Mouse (Mus musculus) urinary bladder, postnatal 36 days (tissue): Measurements from ENCODE around the gene Trim62.

Experiments
- DNase-seq, 2 experiments: peaks; one replicate each; pipeline ENCODE4 v3.0.0; 2022; ENCODE audit warnings: low spot score in 2 of 2, mixed read lengths in 1 of 2

Trim62 gene

DNA sequence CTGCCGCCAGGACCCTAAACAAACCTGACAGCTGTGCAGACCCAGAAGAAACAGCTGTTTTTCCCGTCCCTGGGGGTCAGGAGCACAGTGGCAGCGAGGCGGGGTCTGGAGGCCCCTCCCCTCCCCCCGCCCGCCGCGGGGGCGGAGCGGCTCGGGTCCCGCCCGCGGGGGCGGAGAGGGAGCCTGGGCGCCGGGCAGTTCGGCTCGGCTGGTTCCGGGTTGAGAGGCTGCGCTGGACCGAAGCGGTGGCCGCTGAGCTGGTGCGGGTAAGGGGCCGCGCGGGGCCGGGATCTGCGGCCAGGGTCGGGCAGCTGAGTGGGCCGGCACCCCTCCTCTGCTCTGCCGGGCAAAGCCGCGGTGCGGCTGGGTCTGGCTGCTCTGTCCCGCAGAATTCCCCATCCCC lies at the start of gene Trim62:
Trim62 (plus strand) TSS at position 202 of the 403 bp plus-strand sequence.
- peak; percentile 74 to 82 for DNase-seq

DNA sequence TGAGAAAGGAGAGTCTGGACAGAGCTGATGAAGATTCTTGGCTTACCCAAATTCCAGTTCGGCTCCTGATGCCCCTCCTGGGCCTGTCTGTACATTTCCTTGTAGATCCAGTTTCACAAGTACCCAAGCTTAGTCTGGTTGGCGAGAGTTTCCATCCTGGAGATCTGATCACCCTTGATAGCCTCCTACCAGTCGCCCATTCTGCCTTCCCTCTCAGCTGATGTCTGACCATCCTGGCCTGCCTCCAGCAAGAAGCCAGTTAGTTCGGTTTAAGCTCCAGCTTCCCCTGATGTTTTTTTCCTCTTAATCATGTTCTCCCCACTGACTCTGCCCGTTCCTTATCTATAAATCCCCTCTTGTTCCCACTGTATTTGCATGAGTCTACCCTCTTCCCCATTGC lies 45.2 kb upstream of the Trim62 start:
- DNase-seq: peak in 1 of 2 experiments; percentile 40

DNA sequence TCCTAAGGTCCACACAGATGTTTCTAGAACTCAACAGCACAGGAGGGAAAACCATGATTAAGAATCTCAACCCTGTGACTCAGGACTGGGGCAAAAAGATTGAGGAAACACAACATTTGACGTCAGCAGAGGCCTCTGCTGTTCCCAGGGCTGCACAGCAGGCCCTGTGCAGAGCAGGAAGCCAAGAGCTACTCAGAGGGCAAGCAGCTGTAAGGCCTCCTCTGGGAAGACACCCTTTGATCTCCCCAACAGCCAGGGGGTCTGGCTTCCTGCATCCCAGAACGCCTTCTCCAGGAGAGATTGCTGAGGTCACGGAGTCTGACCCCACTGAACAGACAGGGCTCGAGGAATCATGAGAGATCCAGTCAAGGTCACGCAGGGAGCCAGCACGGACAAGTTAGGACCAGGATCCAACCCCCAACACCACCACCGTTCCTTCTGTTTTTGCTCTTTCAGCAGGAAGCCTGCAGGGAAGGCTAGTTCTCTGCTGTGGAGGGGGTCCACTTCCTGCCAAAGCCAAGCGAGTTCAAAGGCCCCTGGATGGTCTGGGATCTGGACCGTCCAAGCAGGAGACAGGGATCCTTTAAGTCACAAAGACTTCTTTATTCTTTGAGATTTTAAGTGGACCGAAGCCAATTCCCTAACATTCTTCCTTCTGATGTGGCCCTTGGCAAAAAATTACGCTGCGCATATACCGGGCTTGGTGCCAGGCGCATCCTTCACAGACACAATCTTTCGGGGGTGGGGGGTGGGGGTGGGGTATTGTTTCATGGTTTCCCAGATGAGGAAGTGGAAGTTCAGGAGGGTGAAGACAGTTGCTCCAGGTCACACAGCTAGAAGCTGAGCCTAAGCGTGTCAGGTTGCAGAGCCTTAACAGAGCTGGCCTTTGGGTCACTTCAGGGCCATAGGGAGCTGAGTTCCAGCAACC lies 43.3 kb upstream of the Trim62 start:
- DNase-seq: peak in 1 of 2 experiments; percentile 21

DNA sequence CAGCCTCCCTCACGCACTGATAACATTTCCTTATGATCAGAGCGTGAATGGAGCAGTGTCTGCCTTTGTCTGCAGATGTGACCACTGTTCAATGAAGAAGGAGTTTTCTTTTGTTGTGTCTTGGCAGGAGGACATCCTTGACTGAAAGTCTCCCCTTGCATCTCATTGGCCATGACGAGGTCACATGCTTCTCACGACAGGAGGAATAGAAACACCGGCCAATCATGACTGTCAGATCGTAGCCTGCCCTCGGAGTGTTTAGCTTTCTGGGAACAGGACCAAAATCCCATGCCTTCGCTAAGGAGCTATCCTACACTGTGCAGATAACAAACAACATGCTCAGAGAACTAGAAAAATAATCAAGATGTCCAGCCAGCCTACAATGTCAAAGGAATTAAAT lies 42.1 kb upstream of the Trim62 start:
- DNase-seq: no peak

DNA sequence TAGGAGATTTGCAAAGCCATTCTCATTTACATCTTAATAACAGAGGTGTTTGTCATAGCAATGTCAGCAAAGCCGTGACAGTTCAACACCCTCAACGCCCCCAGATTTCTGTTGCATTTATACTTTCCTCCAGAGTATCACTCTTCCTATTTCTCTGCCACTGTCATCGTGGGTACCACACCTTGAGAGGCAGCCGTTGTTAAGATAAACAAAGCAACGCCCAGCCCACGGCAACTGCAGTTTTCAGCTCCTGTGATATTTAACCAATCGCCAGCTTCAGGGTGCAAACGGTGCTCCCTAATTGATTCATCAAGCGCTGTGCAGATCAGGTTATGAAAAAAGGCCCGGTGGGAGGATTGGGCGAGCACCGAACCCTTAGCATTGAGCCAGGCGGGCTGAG lies 38.8 kb upstream of the Trim62 start:
- DNase-seq: no peak

DNA sequence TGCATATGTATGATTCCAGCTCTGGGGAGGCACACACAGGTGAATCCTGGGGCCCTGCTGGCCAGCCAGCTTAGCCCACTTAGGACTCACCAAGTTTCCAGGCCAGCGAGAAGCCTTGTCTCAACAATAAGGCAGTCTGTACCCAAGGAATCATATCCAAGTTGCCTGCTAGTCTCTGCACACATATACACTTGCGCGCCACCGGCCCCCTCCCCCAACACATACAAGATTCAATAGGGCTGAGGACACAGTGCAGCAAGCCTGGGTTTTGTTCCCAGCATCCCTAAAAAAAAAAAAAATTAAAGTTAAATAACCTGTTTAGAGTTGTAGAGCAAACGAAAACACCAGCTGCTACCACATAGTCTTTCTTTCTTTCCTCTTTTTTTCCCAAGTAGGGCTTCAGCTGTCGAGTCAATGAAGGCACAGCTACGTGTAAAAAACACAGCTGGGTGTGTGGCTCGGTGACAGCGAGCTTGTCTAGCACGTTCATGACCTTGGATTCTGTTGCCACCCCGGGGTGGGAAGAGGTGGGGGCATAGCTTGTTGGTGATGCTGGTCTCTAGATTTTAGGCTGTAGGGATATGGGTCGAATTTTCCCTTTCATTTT lies 37.9 kb upstream of the Trim62 start:
- no peak for DNase-seq

DNA sequence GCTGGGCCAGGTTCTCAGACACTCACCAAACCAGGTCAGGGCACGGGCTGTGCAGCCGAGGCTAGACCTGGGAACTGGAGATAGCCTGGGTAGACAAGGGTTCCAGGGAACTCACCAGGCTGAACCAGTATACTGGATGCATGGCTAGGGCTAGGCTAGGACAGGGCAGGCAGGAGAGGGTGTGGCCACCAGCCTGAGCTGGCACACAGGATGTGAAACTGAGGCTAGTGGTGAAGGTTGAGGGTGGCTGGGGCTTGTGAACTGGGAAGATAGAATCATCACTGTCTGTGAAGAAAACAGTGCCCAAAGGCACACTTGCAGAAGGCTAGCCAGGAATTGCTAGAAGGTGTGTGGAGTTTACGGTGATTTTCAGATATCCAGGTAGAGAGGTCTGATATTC lies 34.4 kb upstream of the Trim62 start:
- no peak for DNase-seq

DNA sequence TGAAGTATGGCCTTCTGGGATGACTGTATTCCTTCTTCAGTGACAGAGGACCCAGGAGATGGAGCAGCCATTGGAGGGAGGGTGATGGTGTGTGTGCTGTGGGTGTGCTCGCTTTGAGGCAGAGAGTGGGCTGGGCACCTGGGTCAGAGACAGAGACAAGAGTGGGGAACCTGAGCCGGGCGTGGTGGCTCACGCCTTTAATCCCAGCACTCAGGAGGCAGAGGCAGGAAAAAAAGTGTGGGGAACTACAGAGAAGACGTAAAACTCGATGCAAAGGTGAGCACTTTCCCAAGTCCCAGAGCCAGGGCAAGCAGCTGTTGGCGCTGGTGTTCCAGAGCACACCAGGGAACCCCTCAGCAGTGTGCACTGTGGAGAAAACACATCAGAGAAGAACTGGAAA lies 33.7 kb upstream of the Trim62 start:
- no peak for DNase-seq

DNA sequence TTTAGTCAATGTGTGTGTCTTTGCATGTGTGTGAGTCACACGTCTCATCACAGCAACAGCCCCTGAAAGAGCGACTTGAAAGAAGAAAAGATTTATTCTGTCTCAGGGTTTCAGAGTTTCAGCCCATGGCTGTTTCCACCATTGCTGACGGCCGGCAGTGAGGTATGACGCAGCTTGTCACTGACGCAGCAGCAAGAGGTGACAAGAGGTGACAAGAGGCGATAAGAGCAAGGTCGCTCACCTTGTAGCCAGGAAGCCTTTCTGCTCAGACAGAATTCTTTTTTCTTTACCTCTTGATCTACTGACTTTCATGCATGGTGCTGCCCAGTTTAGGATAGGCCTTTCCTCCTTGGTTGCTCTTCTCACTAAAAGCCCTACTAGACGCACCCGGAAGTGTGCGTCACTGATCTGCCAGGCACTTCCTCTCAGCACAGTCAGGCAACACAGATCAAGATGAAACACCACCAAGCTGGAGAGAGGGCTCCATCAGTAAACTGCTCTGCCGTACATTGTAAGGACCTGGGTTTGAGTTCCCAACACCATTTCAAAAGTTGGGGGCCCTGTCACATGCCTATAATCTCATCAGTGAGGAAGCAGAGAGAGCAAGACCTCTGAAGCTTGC lies 31.0 kb upstream of the Trim62 start:
- DNase-seq: no peak

DNA sequence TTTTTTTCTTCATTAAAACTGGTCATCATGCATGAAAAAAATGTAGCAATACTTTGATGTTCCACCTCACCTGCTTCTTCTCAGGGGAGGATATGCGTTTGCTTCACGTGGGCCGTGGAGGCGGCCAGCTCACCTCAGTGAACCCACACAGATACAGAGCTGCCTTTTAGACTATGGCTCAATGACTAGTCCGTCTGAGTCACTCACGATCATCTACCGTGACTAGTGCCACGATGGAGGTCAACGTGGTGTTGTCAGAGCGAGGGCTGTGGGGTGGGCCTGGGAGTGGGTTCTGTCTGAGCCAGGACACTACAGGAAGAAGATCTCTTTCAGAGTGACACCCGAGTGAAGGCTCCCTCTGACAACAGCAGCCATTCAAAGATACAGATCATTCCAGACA lies 30.3 kb upstream of the Trim62 start:
- DNase-seq: no peak

DNA sequence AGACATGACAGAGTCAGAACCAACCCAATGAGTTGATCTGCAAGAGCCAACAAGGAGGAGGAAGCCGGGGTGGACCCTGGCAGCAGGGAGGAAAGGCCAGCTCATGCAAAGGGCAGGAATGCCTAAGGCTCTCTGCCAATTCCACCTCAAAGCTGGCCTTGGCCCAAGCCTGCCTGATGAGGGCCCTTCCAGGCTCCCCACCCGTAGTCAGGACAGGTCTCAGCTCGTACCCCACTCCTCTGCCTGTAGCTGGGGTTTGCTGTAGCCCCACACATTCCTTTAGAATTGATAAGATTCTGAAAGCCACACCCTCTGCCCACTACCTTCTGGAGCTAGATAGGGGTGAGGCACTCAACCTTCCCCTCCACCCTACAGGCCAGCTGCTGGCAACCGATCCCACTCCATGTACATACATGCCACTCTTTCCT lies 27.8 kb upstream of the Trim62 start:
- DNase-seq: peak; percentile 87 to 89

DNA sequence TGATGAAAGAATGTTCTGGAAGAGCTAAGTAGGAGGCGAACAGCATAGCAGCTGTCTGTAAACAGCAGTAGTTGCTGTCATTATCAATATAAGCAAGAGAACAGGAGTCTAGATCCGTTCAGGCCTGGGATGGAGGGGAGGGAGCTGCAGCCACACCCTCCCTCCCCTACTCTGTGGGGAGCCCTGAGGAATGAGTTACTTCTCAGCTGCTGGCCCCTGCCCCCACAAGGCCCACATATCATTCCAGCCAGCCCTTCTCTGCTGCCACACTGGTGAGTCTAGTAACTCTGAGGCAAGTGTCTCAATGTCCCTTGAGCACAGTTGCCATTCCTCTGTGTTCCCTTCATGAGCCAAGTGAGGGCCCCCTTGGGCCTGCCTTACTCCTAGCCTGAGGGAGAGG lies 26.2 kb upstream of the Trim62 start:
- DNase-seq: no peak

DNA sequence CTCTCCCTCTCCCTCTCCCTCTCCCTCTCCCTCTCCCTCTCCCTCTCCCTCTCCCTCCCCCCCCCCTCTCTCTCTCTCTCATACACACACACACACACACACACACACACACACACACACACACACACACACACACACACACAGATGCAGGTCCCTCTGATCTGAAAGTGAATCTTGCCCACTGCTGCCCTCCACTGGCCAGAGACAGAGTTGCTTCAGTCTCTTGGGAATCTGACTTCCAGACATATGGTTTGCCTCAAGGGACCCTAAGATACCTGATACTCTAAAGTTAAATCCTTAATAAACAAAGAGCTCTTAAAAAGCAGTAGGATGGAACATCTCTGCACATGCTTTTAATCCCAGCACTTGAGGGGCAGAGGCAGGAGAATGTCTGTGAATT lies 25.2 kb upstream of the Trim62 start:
- DNase-seq: peak in 1 of 2 experiments; percentile 72

DNA sequence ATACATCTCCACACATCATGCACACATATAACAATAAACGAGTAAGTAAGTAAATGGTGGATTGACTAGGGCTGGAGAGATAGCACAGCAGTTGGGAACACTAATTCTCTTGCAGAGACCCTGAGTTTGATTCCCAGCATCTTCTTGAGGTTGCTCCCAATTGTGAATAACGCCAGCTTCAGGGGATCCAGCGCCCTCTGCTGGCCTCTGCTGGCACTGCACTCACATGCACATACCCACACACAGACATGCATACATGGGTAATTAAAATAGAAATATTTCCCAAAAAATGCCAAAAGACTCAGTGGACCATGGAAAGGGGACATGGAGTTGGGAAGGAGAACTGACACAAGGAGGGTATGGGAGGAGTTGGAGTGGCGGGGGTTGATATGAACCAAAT lies 24.5 kb upstream of the Trim62 start:
- no peak for DNase-seq

DNA sequence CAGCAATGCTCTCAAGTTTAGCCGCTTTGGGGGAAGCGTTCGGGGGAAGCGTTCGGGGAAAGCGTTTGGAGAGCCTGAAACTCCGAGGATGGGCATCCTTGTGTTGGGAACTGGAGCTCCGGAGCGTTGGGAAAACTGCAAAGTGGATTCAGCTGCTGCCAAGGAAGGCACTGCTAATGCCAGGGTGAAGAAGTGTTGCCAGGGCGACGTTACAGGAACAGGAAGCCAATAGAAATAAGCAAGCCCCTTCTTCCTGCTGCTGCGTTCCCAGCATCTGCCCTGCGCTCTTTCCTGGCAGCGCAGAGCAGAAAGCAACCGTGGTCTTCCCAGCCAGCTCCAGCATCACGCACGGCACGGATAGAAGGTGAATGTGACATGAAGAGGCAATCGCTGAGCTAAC lies 10.4 kb upstream of the Trim62 start:
- DNase-seq: no peak

DNA sequence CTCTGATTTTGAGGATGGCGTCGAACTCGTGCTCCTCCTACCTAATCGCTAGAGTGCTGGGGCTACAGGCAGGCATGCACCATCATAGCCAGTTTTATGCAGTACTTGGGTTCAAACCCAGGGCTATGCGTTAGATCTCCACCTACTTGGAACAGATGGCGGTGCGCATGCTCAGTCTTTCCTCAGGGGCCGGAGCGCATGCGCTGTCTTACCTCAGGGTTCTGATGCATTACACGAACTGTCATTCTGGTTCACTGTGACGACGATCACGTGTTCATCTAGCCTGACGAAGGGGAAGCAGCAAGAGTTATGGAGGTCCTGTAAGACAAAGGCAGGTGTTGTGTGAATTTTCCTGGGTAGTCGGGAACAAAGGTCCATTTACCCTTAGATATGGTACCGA lies 9.3 kb upstream of the Trim62 start:
- no peak for DNase-seq

DNA sequence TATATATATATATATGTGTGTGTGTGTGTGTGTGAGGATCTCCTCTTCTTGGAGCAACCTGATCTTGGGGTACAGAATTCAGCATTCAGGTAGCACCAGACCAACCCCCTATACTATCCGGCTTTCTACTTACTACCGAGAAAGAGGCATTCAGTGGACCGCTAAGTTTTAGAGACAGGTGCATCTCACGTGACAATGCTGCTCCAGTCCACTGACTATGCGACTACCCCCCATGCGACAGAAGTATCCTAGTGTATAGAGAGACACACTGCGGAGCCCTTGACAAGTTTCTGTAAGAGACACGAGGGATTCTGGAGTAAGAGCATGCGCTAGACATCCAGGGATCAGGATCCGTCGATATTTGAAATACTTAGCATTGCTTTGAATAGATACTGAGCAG lies 7.9 kb upstream of the Trim62 start:
- no peak for DNase-seq

DNA sequence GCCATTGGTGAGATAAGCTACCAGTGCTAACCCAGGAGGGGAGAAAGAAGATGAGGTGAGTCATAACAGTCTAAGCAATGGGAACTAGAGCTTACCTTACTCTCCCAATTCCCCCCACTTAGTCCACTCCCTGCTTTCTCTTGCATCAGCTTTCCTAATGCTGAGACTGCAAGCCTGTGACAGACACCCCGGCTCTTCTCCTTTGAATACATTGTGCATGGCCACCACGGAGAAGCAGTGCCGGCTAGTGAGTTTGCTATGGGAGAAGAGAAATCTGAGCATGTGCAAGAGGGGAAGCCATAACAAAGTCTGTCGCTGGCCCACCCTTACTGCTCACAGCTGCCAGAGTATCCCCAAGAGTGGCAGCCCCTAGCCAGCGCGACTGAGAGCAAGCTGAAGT lies 5.9 kb upstream of the Trim62 start:
- DNase-seq: no peak

DNA sequence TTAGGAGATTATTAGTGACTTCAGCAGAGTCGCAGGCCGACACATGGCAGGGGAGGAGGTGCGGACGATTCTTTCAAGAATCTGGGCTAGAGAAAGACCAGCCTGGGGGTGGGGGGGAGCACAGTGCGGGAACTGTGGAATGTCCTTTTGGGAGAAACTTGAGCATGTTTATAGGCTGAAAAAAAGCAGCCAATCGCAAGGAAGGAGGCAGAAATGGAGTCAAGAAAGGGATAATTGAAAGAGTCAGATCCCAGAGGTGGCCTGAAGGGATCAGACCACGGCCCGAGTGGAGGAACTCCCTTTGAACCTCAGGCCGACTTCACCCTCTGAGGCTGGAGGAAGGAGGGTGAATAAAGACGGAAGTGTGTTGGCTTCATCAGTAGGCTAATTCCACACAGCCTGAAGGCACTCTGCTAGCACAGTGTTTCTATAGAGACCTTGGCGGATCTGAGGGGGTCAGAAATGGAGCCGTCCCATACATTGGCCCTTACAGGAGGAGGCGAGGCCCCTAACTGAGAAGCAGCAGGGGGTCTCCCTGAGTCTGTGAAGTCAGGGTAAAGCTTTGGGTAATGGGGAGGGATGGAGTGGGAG lies 4.4 kb upstream of the Trim62 start:
- DNase-seq: no peak

DNA sequence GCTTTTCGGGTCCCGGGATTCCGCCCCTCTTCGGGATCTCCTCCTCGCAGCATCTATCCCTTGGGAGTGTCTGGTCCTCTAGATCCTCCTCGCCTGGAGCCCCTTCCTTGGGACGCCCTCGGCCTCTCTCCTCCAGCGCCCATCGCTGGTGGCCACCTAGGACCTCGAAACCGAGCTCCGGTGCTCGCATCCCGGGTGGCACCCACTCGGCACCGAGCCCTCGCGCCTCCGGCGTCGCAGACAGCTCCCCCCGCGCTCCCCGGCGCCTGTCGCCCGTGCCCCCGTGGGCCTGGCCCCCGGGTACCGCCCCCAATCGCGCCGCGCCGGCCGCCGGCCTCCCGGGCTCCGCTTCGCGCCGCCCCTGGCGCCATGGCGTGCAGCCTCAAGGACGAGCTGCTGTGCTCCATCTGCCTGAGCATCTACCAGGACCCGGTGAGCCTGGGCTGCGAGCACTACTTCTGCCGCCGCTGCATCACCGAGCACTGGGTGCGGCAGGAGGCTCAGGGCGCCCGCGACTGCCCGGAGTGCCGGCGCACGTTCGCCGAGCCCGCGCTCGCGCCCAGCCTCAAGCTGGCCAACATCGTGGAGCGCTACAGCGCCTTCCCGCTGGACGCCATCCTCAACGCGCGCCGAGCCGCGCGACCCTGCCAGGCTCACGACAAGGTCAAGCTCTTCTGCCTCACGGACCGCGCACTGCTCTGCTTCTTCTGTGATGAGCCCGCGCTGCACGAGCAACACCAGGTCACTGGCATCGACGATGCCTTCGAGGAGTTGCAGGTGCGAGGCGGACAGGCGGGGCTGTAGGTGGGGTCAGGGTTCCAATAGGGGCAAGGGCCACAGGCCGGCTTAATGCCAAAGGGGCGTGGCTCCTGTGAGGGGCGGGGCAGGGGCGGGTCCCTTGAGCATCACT lies 676 bp downstream of the Trim62 start:
- DNase-seq: peak in 1 of 2 experiments; percentile 42

DNA sequence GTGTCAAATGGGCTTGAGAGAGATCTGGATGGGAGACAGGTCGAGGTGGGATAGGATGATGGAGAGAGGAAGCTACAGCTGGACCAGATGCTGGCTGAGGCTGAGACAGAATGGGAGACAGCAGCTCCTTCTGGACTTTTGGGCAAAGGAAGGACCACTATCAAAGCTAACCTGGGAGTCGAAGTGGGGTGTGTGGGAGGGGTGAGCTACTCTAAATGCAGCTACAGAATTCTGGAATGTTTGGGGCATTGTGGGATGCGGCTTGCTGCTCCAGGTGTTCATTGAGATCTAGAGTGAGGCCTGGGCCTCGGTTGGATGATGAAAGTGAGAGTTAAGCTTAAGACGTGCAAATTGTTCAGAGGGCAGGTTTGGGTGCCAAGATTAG lies 1.3 kb downstream of the Trim62 start:
- no peak for DNase-seq
